23 mouse cellular contexts compared by ENCODE assay signal in genomic region chr2:42458534-42458933, GRCm38 (mm10).
DNase-seq lines count a peak whose midpoint lies in the region; TF ChIP-seq lines count a peak whose summit lies in the region.
"Had no signal": no experiment of that assay in that cellular context is flagged by ENCODE, and none has a peak within 500 bp of the region (broad histone marks: within the 10 kb centered on the region; RNA-seq: fewer than 3 reads in every experiment).

No protein-coding gene starts in this region.

- TF ChIP-seq CTCF in left cerebral cortex, adult 2 months (IDR thresholded peaks at IDR 0.05), result no peak

- no peak overlapping the region for H3K27ac ChIP-seq in left cerebral cortex, adult 2 months
- H3K27ac ChIP-seq: embryonic facial prominence, embryonic 15.5 days; hindbrain, embryonic 15.5 days; intestine, embryonic 15.5 days; limb, embryonic 13.5 days; liver, embryonic 13.5 days; lung, embryonic 15.5 days; macrophage; midbrain, embryonic 10.5 days had no signal

- H3K4me3 ChIP-seq in left cerebral cortex, adult 2 months, result no peak overlapping the region
- H3K4me3 ChIP-seq: embryonic facial prominence, embryonic 15.5 days; hindbrain, embryonic 15.5 days; intestine, embryonic 15.5 days; limb, embryonic 13.5 days; liver, embryonic 13.5 days; lung, embryonic 15.5 days; midbrain, embryonic 10.5 days had no signal

- peak; percentile 39 for DNase-seq in layer of hippocampus, adult 11-12 months (ENCODE audit: low spot score)
- DNase-seq in layer of hippocampus, postnatal 25 days (ENCODE audit: extremely low spot score in 1 of 2, low spot score in 1 of 2), result no peak
- DNase-seq in frontal cortex, adult 2 months (ENCODE audit: extremely low spot score in 1 of 2, low spot score in 1 of 2), result peak; percentile 72 to 87
- DNase-seq in left cerebral cortex, adult 2 months (ENCODE audit: extremely low spot score in 1 of 2, low spot score in 2 of 2), result peak; percentile 14 to 31
- peak; percentile 32 to 56 for DNase-seq in right cerebral cortex, postnatal 36 days (ENCODE audit: low spot score in 2 of 2)
- DNase-seq in T-cell, adult 2 months (ENCODE audit: low spot score), result no peak
- no peak for DNase-seq in kidney, adult 8-10 months
- DNase-seq: adrenal gland, postnatal 14 days; cerebellum, adult 18-20 months; cerebellum, postnatal 25 days; embryo, embryonic 11 days; gastrocnemius, postnatal 14 days; heart, adult 18-20 months; heart, postnatal 36 days; liver, embryonic 13.5 days; retina, postnatal 1 day had no signal

- intact Hi-C loops in left cerebral cortex, adult 2 months (cut with DNase I), result loop anchor here (5.0 kb wide), 2 partner anchors 69 to 194 kb away; partner anchors contain the start of gene Lrp1b

Comparison
In these comparisons a context has a peak if more than half of its experiments do, and no peak if none do; other contexts are left out.
1. DNase-seq: peak in layer of hippocampus, adult 11-12 months (single experiment), frontal cortex, adult 2 months (2 of 2), left cerebral cortex, adult 2 months (2 of 2) and right cerebral cortex, postnatal 36 days (2 of 2); none in layer of hippocampus, postnatal 25 days (0 of 2), T-cell, adult 2 months (single experiment) and kidney, adult 8-10 months (0 of 2).